Mouse (Mus musculus): Measurements from ENCODE around the gene Zfhx3.

The Zfhx3 gene

DNA sequence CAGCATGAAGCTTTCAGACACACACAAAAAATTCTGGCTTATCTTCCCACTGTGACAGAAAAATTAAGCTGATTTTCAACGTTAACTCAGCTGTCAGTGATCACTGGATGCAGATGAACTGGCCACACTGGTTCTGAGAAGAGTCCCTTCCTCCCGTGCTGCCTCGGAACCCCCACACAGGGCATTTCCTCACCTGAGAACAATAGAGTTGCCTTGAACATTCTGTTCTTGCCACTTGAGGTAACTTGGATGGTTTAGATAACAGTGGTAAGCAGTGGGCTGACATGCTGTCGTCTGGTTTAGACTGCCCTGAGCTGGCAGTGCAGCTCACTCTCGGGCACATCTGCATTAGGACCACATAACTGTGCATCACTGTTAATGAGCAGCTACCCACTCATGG, 927.5 kb downstream of the Zfhx3 start:
- no peak for DNase-seq

GRCm38 (mm10) chr8:108870371-108870770, 927.9 kb downstream of the Zfhx3 start:
- no peak for DNase-seq

DNA sequence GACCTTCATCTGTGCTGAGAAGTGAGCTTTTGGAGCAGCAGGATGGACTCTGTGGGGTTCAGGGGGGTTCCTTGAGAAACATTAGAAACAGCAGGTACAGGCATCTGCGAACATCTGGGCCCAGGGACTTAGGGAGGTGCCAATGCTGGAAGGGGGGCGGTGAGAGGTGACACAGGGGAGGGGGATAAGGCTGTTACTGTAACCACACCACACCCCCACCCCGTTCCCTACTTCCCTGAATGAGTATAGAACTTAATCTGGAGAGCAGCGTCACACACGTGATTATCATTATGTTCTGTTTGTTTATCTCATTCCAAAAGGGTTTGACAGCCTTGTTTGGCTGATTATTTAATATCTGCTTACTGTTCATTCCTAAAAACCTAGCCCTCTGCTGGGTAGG, 933.3 kb downstream of the Zfhx3 start:
- no peak for DNase-seq

DNA sequence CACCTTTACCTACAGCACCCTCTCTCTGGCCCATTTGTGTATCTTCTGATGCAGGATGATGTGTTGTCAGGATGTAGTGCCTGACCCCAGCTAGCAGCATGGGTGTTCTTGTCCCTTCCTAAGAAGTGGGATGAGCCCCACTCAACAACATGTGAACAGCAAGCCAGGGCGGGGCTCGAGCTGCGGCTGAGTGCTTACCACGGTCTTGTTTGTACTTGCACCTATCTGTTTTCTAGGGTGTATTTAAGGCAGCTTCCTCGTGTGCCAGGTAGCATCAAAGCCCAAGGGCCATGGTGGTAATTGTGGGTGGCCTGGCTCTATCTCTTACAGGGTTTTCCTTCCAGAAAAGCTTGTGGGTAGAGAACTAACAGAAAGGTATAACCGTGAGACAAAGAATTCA, 937.7 kb downstream of the Zfhx3 start:
- no peak for DNase-seq

GRCm38 (mm10) chr8:108881336-108881735, 938.9 kb downstream of the Zfhx3 start:
- DNase-seq, result no peak

DNA sequence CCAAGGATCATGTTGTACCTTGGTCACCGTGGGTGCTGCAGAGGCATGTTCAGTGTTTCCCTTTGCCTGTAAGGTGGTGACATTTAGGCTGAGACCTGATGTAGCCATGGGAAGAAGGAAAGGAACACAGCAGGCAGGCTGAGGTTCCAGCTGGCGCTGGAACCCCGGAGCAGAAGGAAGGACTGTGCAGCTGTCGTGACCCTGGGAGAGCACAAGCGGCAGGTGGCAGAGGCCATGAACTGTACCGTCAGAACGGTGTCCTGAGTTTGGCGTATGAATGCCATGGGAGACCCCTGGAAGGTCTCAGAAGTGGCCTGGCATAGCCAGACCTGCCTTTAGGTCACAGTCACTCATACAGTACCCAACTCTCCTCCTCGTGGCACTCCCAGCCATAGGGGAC, 939.6 kb downstream of the Zfhx3 start:
- no peak for DNase-seq

DNA sequence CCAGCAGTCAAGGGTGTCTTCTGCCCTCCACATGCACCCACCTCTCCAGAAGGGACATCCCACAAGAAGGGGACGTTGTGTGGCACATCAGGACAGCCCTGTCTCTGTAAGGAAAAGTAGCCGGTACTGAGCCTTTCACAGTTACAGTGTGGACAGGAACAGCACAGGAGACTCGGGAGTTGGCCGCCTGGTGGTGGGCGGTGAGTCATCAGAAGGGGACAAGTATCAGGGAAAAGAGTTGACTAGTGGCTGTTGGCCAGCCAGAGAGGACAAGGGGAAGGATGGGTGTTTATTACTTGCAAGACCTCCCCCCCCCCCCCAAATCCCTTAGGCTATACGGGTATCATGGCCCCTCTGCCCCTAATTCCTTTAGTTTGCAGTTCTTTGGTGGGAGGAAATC, 940.9 kb downstream of the Zfhx3 start:
- no peak for DNase-seq

DNA sequence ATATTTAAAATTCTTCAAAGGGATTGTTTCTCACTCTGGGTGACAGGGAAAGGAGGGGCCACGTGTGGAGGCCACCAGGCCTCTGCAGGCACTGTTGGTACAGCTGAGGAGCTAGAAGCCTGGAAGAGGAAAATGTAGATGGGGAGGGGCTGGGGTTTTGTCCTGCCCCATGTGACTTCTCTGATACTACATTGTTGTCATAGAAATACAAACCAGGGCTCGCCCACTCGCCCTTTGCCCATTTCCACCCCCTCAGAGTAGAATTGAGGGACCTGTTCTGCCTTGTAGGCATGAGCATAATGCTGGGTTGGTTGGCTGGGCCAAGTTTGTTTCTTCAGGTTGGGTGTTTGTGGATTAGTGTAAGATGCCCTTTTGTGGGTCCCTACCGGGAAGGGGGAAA, 942.5 kb downstream of the Zfhx3 start:
- DNase-seq, result no peak

DNA sequence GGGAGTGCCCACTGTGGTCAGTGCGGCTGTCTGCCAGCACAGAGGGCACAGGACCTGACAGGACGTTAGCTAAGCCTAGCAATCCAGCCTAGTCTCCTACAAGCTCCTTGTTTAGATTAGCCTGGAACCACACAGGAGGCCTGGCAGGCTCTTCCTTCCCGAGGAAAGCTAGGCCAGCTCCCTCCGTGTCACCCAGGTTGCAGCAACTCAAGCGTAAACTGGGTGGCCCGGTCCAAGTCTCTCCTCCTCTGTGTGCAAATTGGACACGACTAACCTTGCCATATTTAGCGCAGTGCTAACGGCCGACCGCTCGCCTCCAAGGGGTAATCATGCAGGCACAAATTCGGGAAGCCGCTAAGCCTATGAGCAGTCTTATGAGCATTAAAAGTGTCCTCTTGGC, 943.0 kb downstream of the Zfhx3 start:
- DNase-seq, result peak; percentile 44

DNA sequence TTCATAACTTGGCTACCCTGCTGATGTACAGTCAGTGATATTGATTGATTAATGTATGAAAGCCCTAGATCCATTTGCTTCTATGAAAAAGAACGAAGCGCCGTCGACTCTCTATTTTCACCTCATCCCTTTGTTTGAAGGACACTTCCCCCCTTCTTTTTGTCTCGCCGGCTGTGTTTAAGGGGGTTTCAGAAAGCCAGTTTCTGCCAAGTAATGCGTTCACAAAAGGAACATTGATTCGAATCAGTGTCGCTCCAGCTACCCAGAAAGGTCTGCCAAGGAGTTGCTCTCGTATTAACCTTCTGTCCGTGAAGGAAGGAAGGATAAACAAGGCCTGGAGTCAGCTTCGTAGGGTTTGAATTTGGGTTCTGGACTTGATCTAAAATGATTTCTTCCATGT, 943.4 kb downstream of the Zfhx3 start:
- DNase-seq, result no peak

DNA sequence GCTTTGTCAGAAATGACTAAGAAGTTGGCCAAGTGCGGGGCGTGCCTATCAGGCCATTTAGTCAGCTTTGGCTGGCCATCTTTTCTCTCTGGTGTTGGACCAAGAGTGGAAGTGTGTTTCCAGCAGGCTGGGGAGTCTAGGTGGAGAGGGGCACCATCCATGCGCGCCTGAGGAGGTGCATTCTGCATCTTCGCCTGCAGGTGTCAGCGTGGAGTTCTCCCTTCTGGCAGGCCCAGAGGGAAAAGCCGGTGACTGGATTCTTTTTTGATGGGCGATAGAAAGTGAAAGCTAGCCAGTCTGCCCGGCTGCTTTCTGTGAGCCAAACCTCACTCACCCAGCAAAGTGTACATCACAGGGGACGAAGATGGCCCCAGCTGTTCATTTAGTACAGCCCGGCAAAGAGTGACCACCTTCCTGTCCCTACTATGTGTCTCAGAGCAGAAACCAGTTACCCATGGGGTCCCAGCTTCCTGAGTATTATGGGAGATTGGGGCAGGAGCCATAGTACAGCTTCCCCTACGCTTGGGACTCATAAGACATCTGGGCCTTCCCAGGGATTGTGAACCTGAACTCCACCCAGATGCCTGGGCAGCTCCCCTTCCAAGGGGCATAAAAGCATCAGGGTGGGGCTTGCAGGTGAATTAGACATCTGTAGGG, 944.3 kb downstream of the Zfhx3 start:
- peak; percentile 82 for DNase-seq

GRCm38 (mm10) chr8:108887256-108887615, 944.8 kb downstream of the Zfhx3 start:
- DNase-seq, result no peak

DNA sequence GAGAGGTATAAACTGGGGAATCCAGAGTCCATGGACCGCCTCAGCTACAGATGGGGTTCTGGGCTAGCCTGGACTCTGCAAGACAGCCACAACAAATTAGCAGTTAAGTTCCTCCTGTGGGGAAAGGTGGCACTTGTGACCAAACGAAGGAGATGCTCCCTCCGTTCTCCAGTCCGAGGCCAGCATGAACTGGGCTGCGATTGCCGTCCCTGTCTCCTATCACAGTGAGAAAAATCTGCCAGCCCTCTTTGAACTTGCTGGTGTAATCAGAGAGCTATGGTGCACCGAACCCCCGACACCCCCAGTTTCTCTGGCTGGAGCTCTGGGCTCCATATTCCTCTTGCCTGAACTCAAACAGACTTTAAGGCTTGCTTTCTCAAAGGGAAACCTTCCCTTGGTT, 945.4 kb downstream of the Zfhx3 start:
- no peak for DNase-seq

GRCm38 (mm10) chr8:108888924-108889323, 946.5 kb downstream of the Zfhx3 start:
- no peak for DNase-seq

DNA sequence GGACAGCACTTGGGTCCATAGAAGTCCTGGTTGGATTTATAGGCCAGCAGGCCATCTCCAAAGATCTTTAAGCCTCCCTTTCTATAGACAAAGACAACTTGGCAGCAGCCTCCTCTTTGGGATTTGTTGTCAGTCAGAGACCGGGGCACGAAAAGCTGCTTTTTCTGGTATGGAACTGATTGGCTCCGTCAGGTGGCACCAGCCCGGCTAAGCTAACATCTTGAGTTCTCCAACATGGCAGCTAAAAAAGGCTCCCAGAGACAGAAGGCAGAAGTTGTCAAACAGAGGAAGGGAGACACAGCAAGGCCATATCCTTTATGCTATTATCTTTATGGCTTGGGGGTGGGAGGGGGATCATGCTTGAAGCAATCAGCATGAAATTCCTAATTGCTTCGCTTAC, 947.0 kb downstream of the Zfhx3 start:
- DNase-seq, result no peak

GRCm38 (mm10) chr8:108894287-108894686, 951.8 kb downstream of the Zfhx3 start:
- DNase-seq, result no peak

DNA sequence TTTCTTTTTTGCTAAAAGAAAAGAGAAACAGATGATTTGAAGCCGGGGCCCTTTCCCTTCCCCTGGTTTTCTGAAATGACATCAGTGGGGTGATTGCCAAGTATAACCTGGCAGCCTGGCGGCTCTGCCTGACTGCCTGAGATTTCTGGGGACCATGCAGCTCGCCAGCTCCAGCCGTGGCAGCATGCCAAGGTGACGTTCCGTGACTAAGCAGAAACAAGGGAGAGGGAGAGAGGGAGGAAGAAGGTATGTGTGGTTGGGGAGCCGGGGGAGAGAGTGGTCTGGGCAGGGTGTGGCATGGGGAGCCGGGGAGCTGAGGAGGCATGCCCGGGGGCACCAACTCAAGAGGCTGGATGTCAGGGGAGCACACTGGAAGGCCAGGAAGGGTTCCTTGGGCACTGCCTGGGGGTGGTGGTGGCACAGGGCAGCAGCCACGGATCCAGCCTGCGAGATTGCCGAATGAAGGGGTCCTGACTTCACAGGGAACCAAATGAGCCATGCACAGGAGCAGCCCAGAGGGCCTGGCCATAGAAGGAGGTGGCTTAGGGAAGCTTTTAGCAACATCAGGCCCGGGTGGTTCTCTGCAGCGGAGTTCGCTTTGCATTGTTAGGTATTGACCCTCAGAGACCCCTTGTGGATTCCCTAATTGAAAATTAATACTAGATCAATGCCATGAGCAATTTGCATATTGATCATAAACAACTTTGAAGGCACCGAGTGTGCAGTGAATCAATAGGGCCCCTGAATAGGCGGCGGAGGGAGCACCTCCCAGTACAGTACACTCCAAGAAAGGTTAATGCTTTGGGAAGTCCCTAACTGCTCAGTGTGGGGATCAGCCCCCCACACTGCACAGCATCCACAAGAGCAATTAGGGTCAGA, 954.3 kb downstream of the Zfhx3 start:
- peak; percentile 83 for DNase-seq

DNA sequence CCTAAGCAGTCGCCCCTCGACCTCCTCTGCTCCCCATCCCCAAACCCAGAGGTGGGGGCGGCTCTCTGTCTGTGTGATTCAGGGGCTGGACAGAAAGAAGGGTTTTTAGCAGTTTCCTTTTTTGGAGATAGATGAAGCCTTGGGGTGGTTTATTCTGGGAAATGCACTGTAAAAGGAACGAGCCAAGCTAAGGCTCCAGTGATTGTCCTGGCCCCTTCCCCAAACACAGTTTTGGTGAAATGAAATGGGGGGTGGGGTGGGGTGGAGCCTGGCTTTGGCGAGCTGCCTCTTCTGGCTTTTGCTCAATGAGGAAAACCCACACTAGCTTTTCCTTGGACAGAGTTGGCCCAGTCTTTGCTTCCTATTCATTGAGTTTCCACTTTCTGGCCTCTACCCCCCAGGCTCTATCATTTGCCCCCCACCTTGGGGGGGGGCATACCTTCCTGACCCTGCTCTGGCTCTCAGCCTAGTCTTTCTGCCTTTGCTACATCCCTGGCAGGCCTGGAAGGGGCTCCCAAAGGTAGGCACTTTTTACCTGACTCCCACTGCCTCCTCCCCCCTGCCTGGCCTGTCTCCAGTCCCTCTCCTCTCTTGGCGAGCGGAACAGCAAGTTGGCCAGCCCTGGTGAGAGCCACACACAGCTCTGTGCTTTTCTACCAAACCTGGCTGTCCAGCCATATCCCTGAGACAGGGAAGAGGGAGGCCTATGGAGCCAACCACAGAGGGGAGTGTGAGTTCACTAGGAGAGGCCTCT, 955.1 kb downstream of the Zfhx3 start:
- DNase-seq, result no peak

GRCm38 (mm10) chr8:108899251-108899771, 956.9 kb downstream of the Zfhx3 start:
- DNase-seq, result no peak

DNA sequence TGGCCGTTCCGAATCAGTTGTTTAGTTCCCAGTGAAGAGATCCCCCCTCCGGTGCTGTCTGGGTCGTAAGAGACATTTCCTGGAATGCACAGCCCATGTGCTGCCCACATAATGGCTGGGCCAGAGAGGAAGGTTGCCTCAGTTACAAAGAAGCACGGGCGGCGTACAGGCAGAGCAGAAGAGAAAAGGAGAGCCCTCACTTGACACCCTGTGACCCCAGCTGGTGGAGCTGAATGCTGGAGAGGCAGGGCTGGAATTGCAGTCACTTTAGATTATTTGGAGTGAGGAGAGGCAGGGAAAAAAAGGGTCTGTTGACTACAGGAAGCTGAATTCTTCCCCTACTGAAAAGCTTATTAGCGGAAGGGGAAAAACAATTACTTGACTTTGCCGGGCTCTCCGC, 958.1 kb downstream of the Zfhx3 start:
- no peak for DNase-seq

DNA sequence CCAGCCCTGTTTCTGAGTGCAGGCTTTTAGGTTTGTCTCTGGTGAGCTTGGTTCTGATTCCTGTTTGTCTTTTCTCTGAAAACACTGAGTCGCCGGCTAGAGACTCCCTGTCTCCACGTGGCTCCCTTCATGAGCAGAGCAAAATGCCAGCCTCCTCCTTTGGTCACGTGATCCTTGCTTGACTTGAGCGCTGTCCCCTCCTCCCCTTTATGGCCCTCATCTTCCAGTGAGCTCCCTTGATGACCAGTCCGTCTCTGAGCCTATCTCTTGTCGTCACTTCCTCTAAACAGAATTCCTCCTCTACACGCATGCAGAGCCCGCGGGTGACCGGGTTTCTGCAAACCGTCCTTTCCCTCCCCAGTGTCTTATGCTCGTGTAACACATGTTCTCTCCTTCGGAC, 958.8 kb downstream of the Zfhx3 start:
- no peak for DNase-seq

GRCm38 (mm10) chr8:108903550-108903949, 961.1 kb downstream of the Zfhx3 start:
- no peak for DNase-seq

DNA sequence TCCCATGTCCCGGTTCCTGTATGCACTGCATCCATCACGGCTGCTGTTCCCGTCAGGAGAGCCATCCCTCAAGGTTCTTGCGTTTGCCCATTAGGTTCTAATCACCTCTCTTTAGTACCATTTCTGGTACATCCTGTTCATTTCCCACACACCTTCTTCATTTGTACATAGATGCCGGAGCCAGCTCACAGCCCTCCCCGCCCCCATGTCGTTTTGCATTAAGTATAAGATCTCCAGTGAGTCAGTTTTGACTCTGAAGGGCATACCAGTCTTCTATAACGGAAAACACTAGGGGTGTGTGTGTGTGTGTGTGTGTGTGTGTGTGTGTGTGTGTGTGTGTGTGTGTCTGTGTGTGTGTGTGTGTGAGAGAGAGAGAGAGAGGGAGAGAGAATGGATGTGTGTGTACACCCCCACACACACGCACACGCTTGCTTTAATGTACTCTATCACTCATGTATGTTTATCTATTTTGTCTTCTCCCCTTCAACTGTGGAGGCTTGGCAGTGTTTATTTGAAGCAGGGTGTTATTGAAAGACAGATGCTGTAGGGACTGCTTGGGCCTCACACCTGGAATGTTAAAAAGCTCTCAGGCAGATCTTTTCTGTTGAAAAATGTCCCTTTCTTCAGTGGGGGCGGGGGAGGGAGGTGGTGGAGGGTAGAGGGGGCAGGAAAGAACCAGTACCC, 962.0 kb downstream of the Zfhx3 start:
- no peak for DNase-seq

Data from kidney, adult 18-20 months (tissue).